Mouse (Mus musculus) bone marrow, adult 2 months (tissue): ENCODE measurements around the gene Slc25a12.

Source experiments
- CTCF ChIP-seq: fragments of 200-500 bp; IDR thresholded peaks from 2 replicates; pipeline ENCODE4 v1.5.1; 2011; ENCODE audit warnings: low read length, control low read depth; ENCODE audit not compliant: control insufficient read depth, insufficient read depth
- POLR2A ChIP-seq: fragments of 200-500 bp; IDR thresholded peaks from 2 replicates; pipeline ENCODE4 v1.6.1; 2011; ENCODE audit warnings: low read depth, mild to moderate bottlenecking, control low read depth, low read length, borderline replicate concordance; ENCODE audit not compliant: control insufficient read depth

GRCm38 (mm10) chr2:71350181-71350580 lies 17.4 kb downstream of the Slc25a12 start:
- TF ChIP-seq CTCF (no peak), POLR2A (no peak)
